Mouse (Mus musculus) adrenal gland, adult 18-20 months (tissue): ENCODE results near the gene Adgrl2. TPM values are rescaled to one million over a fixed set of nuclear protein-coding genes. Genes with fewer than 3 reads are reported as not detected.

Experiments
- DNase-seq, 2 experiments: peaks; one replicate each; pipeline ENCODE4 v3.0.0; 2021 to 2022; ENCODE audit warnings: low spot score in 2 of 2
- total RNA-seq, 2 experiments: library from RNA; stranded (reverse); gene quantifications; 1 replicate in 1 of 2; 2 replicates in 1 of 2; pipeline ENCODE4 v1.2.3; 2021

The Adgrl2 gene
- total RNA-seq, 2 experiments from 2014 or later: 43.4 to 55.1 TPM

GRCm38 (mm10) chr3:148886956-148887355 lies 103.4 kb downstream of the Adgrl2 start:
- no peak for DNase-seq

- DNase-seq: no peak
These were observed 104.2 kb downstream of the Adgrl2 start for GRCm38 (mm10) chr3:148885980-148886668.

DNA sequence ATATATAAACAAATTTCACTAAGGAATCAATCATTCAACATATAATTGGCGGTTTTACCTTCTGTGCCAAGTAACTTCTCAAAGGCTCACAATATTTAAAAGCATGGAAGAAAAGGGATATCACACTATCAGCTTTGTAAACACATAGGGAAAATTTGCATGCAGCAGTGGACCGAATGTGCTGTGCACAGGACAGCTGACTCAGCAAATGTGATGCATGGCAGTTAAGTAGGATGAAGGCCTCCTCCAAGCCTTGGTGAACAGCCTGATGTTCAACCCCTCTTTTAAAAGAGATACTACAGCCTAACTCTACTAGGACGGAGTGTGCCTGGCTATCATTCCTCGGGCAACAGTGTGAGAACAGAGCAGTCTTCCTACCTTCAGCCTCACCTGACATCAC lies 105.2 kb downstream of the Adgrl2 start:
- no peak for DNase-seq

DNA sequence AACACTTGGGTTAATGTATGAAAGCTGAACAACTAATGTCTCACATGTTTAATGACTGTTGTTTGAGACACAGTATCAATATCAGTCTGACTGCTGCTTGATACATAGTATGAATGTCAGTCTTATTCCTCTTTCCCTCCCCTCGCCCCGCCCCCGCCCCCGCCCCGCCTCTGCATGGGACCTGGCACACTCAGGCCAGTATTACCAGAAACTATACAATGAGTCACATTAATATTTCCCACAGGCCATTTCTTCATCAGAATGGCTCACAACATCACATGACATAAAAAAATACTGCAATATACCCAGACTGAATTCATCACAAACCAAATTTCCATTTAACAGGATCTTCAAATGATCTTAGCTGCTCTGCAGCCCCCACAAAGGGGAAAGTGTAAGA lies 108.9 kb downstream of the Adgrl2 start:
- DNase-seq: no peak

DNA sequence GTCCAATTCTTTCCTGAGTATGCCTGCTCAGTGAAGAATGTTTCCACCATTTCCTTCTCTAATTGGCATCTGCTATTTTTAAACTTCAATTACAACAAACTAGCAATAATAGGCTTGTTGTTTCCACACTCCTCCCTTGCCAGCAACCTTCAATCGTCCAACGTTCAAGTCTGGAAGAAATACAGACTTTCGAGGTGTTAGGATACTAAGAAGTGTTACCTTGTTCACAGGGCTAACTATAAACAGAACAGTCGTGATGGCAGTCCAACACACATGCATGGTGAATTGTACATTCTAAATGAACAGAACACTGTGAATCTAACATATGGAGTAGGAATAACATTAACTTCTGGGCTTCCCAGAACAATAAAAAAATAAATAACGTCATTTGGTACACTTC lies 117.8 kb downstream of the Adgrl2 start:
- DNase-seq: no peak

DNA sequence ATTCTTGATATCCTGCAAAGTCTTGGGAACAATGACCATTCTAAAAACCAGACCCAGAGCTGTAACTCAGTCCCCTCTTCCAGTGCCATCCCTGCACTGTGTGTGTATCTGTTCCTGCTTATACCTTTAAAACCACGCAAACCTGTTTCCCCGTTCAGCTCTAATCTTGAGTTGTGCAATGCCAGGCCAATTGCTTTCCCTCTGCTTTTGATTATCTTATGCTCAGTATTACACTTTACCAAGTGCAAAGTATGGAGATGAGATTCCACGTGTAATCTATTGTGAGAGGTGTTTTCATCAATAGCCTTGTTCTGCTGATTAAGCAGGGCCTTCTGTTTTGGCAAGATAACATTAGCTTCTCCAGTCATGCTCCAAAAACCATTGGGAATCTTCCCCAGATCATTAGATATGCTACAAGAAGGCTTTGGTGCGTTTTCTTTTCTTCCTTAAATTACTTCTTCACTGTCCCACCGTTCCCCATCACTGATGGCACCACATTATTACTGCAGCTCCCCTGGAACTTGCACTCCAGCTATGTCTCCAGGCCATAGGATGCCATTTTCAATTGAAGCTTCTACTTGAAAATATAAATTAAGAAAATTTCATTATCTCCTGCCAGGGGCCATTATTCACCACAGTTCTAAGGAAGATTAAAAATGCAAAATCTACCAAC lies 118.4 kb downstream of the Adgrl2 start:
- no peak for DNase-seq

- DNase-seq: no peak
These were observed 122.7 kb downstream of the Adgrl2 start for GRCm38 (mm10) chr3:148867618-148868017.

- no peak for DNase-seq
These were observed 123.7 kb downstream of the Adgrl2 start for GRCm38 (mm10) chr3:148866633-148867032.

DNA sequence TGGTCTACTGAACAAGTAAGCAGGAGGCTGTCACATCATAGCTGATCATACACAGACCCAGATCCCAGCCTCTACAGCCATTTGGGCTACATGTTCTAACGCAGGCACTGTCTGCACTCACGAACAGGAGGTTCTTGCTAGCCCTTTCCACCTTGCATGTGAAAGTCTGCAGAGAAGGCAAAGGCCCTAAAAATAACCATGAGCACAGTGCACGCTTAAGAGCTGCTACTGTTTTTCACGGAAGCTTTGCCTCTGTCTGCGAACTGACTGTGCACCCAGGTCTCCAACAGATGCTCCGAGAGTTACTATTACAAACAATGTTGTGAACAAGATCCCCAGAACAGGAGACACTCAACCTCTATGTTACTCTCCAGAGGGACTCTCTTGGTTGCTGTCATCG lies 124.3 kb downstream of the Adgrl2 start:
- DNase-seq: no peak

- DNase-seq: no peak
These were observed 125.1 kb downstream of the Adgrl2 start for GRCm38 (mm10) chr3:148865234-148865633.

DNA sequence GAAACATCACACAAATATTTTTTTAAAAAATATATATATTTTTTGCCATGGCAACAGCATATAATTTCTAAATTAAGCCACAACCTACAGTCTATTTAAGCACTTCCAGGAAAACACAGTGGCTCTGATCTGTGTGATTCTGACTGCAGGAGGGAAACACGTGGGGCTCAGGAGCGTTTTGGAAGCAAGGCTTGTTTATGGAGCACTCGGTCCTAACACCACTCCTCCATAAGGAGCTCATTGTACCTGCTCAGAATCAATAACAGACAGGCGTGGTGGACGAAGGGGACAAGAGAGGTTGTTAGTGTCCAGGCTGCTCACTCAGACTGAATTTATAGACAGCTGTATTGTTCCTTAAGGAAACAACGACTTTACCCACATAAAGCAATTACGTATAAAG lies 128.5 kb downstream of the Adgrl2 start:
- DNase-seq: no peak

GRCm38 (mm10) chr3:148854306-148854910 lies 135.9 kb downstream of the Adgrl2 start:
- no peak for DNase-seq

GRCm38 (mm10) chr3:148853372-148853771 lies 137.0 kb downstream of the Adgrl2 start:
- no peak for DNase-seq

DNA sequence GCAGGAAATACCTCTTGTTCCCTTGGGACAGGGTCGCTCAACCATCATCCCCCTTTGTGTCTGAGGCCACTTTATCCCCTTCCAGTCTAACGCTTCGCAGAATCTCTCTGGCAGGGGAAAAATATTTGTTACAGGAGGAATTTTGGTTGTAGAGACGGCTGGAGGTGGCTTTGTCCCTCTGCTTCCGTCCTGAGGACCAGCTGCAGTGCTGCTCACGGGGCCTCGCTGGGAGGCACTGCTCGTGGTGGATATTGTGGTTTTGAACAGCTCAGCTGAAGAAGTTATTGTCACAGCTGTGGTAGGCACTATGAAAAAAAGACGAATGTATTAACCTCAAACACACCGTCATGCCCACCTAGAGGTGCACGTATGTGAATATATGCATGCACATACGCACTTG lies 137.8 kb downstream of the Adgrl2 start:
- no peak for DNase-seq

- no peak for DNase-seq
These were observed 139.5 kb downstream of the Adgrl2 start for GRCm38 (mm10) chr3:148850821-148851220.

- no peak for DNase-seq
These were observed 142.0 kb downstream of the Adgrl2 start for GRCm38 (mm10) chr3:148848366-148848765.

DNA sequence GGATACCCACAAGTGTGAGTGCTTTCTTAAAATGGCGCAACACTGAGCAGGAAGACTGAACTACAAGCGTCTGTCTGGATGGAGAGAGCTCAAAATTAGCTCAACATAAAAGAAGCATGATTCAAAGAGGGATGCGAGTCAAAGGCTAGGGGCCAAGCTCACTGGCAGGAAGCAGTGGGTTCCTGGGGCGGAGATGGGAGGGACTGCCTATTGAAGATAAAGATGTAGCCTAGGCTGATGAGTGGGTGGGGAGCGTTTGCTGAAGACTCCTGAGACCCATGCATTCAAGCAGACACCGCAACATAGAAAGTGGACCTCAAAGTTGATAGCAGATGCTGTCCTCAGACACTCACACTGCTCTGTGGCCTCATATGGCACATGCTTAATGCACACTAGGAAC lies 146.2 kb downstream of the Adgrl2 start:
- DNase-seq: no peak

DNA sequence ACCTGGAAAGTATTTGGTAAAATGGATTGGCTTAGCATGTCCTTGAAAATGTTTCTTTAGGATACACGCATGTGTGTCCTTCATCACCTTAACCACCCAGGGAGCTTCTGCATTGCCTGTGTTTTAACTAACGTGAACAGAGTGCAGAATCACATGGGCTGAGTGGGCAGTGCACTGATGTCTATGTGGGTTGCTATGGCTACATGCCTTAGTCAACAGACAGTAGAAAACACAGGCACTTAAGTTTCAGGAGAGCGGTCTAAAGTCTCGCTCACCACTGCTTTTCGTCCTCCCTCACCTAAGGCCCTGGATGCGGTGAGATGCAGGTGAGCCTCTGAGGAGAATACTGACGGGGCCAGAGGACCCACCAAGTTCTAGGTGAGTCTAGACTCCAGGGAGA lies 147.8 kb downstream of the Adgrl2 start:
- no peak for DNase-seq

GRCm38 (mm10) chr3:148838835-148839296 lies 151.5 kb downstream of the Adgrl2 start:
- DNase-seq: no peak

GRCm38 (mm10) chr3:148838095-148838834 lies 152.1 kb downstream of the Adgrl2 start:
- DNase-seq: no peak

DNA sequence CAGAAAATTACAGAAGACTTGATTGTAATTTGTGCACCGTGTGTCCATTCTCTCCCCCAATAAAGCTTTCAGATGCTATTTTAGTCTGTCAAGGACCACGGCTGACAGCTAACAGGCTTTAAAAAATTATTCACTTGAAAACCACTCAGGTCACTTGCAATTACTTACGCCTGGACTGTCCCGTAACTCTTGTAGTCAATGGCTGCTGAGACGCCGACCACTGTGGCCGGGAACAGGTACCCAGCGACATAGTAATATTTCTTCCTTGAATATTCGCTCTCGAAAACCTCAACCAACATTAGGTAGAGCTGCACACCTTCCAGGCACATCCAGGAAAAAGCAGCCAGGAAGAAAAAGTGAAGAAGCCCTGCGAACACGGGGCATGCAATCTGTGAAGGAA lies 155.2 kb downstream of the Adgrl2 start:
- DNase-seq: no peak
